Mouse (Mus musculus): ENCODE data around the gene B4galt5. TPM values are rescaled to one million over a fixed set of nuclear protein-coding genes. Genes with fewer than 3 reads are reported as not detected.

B4galt5 gene
- polyA plus RNA-seq, 1 experiment from 2014 or later = 18.1 TPM

- no peak overlapping the region for H3K4me2 ChIP-seq (ENCODE audit: low read length)
- H3K4me3 ChIP-seq (ENCODE audit: low read depth, low read length) = no peak overlapping the region
- no peaks in the 10 kb centered on the region for H3K27me3 ChIP-seq (ENCODE audit: control insufficient read depth, insufficient read depth, low read depth, low read length)
- ATAC-seq = no peak
- no peaks in the 10 kb centered on the region for H3K9me3 ChIP-seq (replicated peaks; ENCODE audit: control insufficient read depth, low read length, poor library complexity, severe bottlenecking)
- H3K9ac ChIP-seq (ENCODE audit: low read depth, low read length) = no peak overlapping the region
- H3K27ac ChIP-seq (ENCODE audit: low read length) = peak overlapping the region; percentile 69; the same call in 1 of the 2 replicates
- H3K4me1 ChIP-seq (ENCODE audit: control insufficient read depth, insufficient read depth, low read length) = peaks cover 18% of the 10 kb centered on the region
- WGBS = 89% methylated on average over 8 of the region's 8 CpGs
- H3K36me3 ChIP-seq (ENCODE audit: control insufficient read depth, insufficient read depth, low read length) = no peaks in the 10 kb centered on the region
Measured at GRCm38 (mm10) chr2:167314491-167314890, 34.5 kb downstream of the B4galt5 start.

- ATAC-seq = peak; percentile 72
Measured at GRCm38 (mm10) chr2:167313501-167314326, 35.3 kb downstream of the B4galt5 start.

GRCm38 (mm10) chr2:167310121-167310520, 38.9 kb downstream of the B4galt5 start:
- no peak overlapping the region for H3K27ac ChIP-seq (ENCODE audit: low read length)
- peaks cover 13% of the 10 kb centered on the region for H3K4me1 ChIP-seq (ENCODE audit: control insufficient read depth, insufficient read depth, low read length)
- H3K9ac ChIP-seq (ENCODE audit: low read depth, low read length) = no peak overlapping the region
- H3K27me3 ChIP-seq (ENCODE audit: control insufficient read depth, insufficient read depth, low read depth, low read length) = no peaks in the 10 kb centered on the region
- no peak overlapping the region for H3K4me2 ChIP-seq (ENCODE audit: low read length)
- WGBS = 82% methylated on average over 1 of the region's 1 CpGs
- H3K4me3 ChIP-seq (ENCODE audit: low read depth, low read length) = no peak overlapping the region
- H3K36me3 ChIP-seq (ENCODE audit: control insufficient read depth, insufficient read depth, low read length) = peaks cover 12% of the 10 kb centered on the region; the same call in 1 of the 2 replicates
- H3K9me3 ChIP-seq (replicated peaks; ENCODE audit: control insufficient read depth, low read length, poor library complexity, severe bottlenecking) = no peaks in the 10 kb centered on the region
- ATAC-seq = no peak

More at GRCm38 (mm10) chr2:167313501-167314326, 35.3 kb downstream of the B4galt5 start:
- Histone ChIP-seq H3K4me3 (ENCODE audit: low read depth, low read length) (no peak overlapping the region), H3K27ac (ENCODE audit: low read length) (peak overlapping the region; percentile 69), H3K27me3 (ENCODE audit: control insufficient read depth, insufficient read depth, low read depth, low read length) (no peaks in the 10 kb centered on the region), H3K9me3 (replicated peaks; ENCODE audit: control insufficient read depth, low read length, poor library complexity, severe bottlenecking) (no peaks in the 10 kb centered on the region), H3K36me3 (ENCODE audit: control insufficient read depth, insufficient read depth, low read length) (peaks cover 4% of the 10 kb centered on the region; the same call in 1 of the 2 replicates), H3K4me2 (ENCODE audit: low read length) (no peak overlapping the region), H3K4me1 (ENCODE audit: control insufficient read depth, insufficient read depth, low read length) (peaks cover 18% of the 10 kb centered on the region), H3K9ac (ENCODE audit: low read depth, low read length) (no peak overlapping the region)
- 61% methylated on average over 13 of the region's 13 CpGs for WGBS

GRCm38 (mm10) chr2:167309286-167309685, 39.7 kb downstream of the B4galt5 start:
- Histone ChIP-seq H3K4me2 (ENCODE audit: low read length) (no peak overlapping the region), H3K36me3 (ENCODE audit: control insufficient read depth, insufficient read depth, low read length) (peaks cover 12% of the 10 kb centered on the region; the same call in 1 of the 2 replicates), H3K9me3 (replicated peaks; ENCODE audit: control insufficient read depth, low read length, poor library complexity, severe bottlenecking) (no peaks in the 10 kb centered on the region), H3K27ac (ENCODE audit: low read length) (no peak overlapping the region), H3K4me1 (ENCODE audit: control insufficient read depth, insufficient read depth, low read length) (peaks cover 6% of the 10 kb centered on the region), H3K27me3 (ENCODE audit: control insufficient read depth, insufficient read depth, low read depth, low read length) (no peaks in the 10 kb centered on the region), H3K9ac (ENCODE audit: low read depth, low read length) (no peak overlapping the region), H3K4me3 (ENCODE audit: low read depth, low read length) (no peak overlapping the region)
- 84% methylated on average over 12 of the region's 12 CpGs for WGBS
- ATAC-seq = no peak

GRCm38 (mm10) chr2:167307716-167308115, 41.3 kb downstream of the B4galt5 start:
- H3K9ac ChIP-seq (ENCODE audit: low read depth, low read length) = no peak overlapping the region

GRCm38 (mm10) chr2:167306626-167307541, 42.1 kb downstream of the B4galt5 start:
- H3K4me3 ChIP-seq (ENCODE audit: low read depth, low read length) = no peak overlapping the region
- H3K9me3 ChIP-seq (replicated peaks; ENCODE audit: control insufficient read depth, low read length, poor library complexity, severe bottlenecking) = no peaks in the 10 kb centered on the region
- H3K27ac ChIP-seq (ENCODE audit: low read length) = no peak overlapping the region
- ATAC-seq = no peak
- H3K4me2 ChIP-seq (ENCODE audit: low read length) = no peak overlapping the region
- 88% methylated on average over 15 of the region's 15 CpGs for WGBS
- no peaks in the 10 kb centered on the region; the same call in 1 of the 2 replicates for H3K4me1 ChIP-seq (ENCODE audit: control insufficient read depth, insufficient read depth, low read length)
- H3K9ac ChIP-seq (ENCODE audit: low read depth, low read length) = no peak overlapping the region
- H3K36me3 ChIP-seq (ENCODE audit: control insufficient read depth, insufficient read depth, low read length) = peaks cover 14% of the 10 kb centered on the region; the same call in 1 of the 2 replicates
- H3K27me3 ChIP-seq (ENCODE audit: control insufficient read depth, insufficient read depth, low read depth, low read length) = no peaks in the 10 kb centered on the region

More at GRCm38 (mm10) chr2:167307716-167308115, 41.3 kb downstream of the B4galt5 start:
- Histone ChIP-seq H3K4me1 (ENCODE audit: control insufficient read depth, insufficient read depth, low read length) (no peaks in the 10 kb centered on the region; the same call in 1 of the 2 replicates), H3K27me3 (ENCODE audit: control insufficient read depth, insufficient read depth, low read depth, low read length) (no peaks in the 10 kb centered on the region), H3K4me3 (ENCODE audit: low read depth, low read length) (no peak overlapping the region), H3K4me2 (ENCODE audit: low read length) (no peak overlapping the region), H3K27ac (ENCODE audit: low read length) (no peak overlapping the region), H3K36me3 (ENCODE audit: control insufficient read depth, insufficient read depth, low read length) (peaks cover 12% of the 10 kb centered on the region; the same call in 1 of the 2 replicates), H3K9me3 (replicated peaks; ENCODE audit: control insufficient read depth, low read length, poor library complexity, severe bottlenecking) (no peaks in the 10 kb centered on the region)
- no peak for ATAC-seq
- WGBS = 55% methylated on average over 12 of the region's 12 CpGs

- WGBS = 86% methylated on average over 4 of the region's 4 CpGs
- Histone ChIP-seq H3K4me3 (ENCODE audit: low read depth, low read length) (no peak overlapping the region), H3K36me3 (ENCODE audit: control insufficient read depth, insufficient read depth, low read length) (peaks cover 19% of the 10 kb centered on the region; the same call in 1 of the 2 replicates), H3K27me3 (ENCODE audit: control insufficient read depth, insufficient read depth, low read depth, low read length) (no peaks in the 10 kb centered on the region), H3K9me3 (replicated peaks; ENCODE audit: control insufficient read depth, low read length, poor library complexity, severe bottlenecking) (no peaks in the 10 kb centered on the region), H3K4me2 (ENCODE audit: low read length) (no peak overlapping the region), H3K27ac (ENCODE audit: low read length) (no peak overlapping the region), H3K4me1 (ENCODE audit: control insufficient read depth, insufficient read depth, low read length) (no peaks in the 10 kb centered on the region; the same call in 1 of the 2 replicates), H3K9ac (ENCODE audit: low read depth, low read length) (no peak overlapping the region)
- ATAC-seq = no peak
Measured at GRCm38 (mm10) chr2:167306273-167306594, 42.7 kb downstream of the B4galt5 start.

- Histone ChIP-seq H3K9ac (ENCODE audit: low read depth, low read length) (no peak overlapping the region), H3K9me3 (replicated peaks; ENCODE audit: control insufficient read depth, low read length, poor library complexity, severe bottlenecking) (no peaks in the 10 kb centered on the region), H3K27ac (ENCODE audit: low read length) (no peak overlapping the region), H3K36me3 (ENCODE audit: control insufficient read depth, insufficient read depth, low read length) (peaks cover 22% of the 10 kb centered on the region; the same call in 1 of the 2 replicates), H3K4me2 (ENCODE audit: low read length) (no peak overlapping the region), H3K4me3 (ENCODE audit: low read depth, low read length) (no peak overlapping the region), H3K27me3 (ENCODE audit: control insufficient read depth, insufficient read depth, low read depth, low read length) (no peaks in the 10 kb centered on the region), H3K4me1 (ENCODE audit: control insufficient read depth, insufficient read depth, low read length) (no peaks in the 10 kb centered on the region; the same call in 1 of the 2 replicates)
- WGBS = 91% methylated on average over 13 of the region's 13 CpGs
- ATAC-seq = no peak
Measured at GRCm38 (mm10) chr2:167305382-167306272, 43.4 kb downstream of the B4galt5 start.
